Mouse (Mus musculus) stomach, postnatal 0 days (tissue): Measurements from ENCODE around the gene Abca9.

Experiments
- CTCF ChIP-seq: IDR thresholded peaks from 2 replicates; pipeline ENCODE4 v1.5.1; 2016; ENCODE audit warnings: antibody characterized with exemption, low read depth, mild to moderate bottlenecking, moderate library complexity
- EP300 ChIP-seq: optimal IDR thresholded peaks from 2 replicates; pipeline ENCODE3; 2016; ENCODE audit warnings: antibody characterized with exemption

GRCm38 (mm10) chr11:110147640-110148039 lies 20.4 kb downstream of the Abca9 start:
- TF ChIP-seq CTCF (no peak), EP300 (no peak)
